Mouse (Mus musculus) spleen, adult 2 months (tissue): ENCODE measurements around the gene Slc22a23.

Experiments used
- CTCF ChIP-seq: fragments of 200-500 bp; IDR thresholded peaks from 2 replicates; pipeline ENCODE4 v1.5.1; 2011; ENCODE audit warnings: mild to moderate bottlenecking, inconsistent platforms; ENCODE audit not compliant: insufficient read depth, insufficient read length, insufficient replicate concordance; ENCODE audit errors: extremely low read depth
- POLR2A ChIP-seq: fragments of 200-500 bp; IDR thresholded peaks from 2 replicates; pipeline ENCODE4 v1.6.1; 2011; ENCODE audit warnings: low read depth, low read length, inconsistent platforms

DNA sequence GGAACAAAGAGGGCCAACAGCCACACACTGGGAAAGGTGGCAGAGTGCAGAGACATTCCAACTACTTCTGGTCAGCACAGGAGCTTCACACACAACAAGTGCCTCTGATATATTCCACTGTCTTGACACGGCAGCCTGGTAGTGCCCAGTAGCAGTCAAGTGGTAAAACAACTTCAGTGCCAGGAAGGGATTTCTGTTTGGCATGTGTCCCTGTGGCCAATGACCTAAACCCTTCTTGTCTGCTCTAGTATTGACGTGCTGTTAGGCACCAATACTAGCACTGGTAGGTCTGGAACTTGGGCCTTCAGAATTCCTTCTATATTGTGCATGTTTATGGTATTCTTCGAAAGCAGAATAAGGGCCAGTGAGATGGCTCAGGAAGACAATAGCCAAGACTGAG lies 139.8 kb downstream of the Slc22a23 start:
- TF ChIP-seq CTCF (no peak), POLR2A (no peak)
